Mouse (Mus musculus): ENCODE data around the gene Hacd2.

DNA sequence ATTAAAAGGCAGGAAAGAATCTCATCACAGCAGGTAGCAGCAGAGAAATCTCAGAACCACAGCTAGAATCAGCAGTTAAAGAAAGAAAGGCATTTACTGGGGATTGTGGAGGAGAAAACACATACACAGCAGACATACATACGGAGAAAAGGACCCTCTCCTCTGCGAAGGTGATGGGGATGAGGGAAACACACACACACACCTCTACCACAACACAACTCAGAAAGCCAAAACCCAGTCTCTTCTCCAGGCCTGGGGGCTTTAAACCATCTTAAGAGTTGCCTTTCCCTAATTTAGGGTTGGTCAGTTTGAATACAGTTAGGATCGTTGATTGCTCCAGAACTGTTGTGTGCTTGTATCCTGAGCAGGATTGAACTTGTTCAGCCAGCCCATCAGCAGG lies 45.4 kb downstream of the Hacd2 start:
- no peak for TF ChIP-seq CTCF (IDR thresholded peaks at IDR 0.05; ENCODE audit: control insufficient read depth, insufficient read depth, insufficient replicate concordance, low read depth, low read length)
- TF ChIP-seq POLR2A (IDR thresholded peaks at IDR 0.05; ENCODE audit: control insufficient read depth, low read depth, low read length): no peak

All from testis, adult 2 months (tissue).